ENCODE assay signal across 1 mouse cellular context in genomic region chr7:18950523-18951315, GRCm38 (mm10).
A peak's percentile ranks its signal among the peaks of the same experiment; 100 is the strongest.
TF ChIP-seq lines count a peak whose summit lies in the region.

No protein-coding gene starts in this region.

TF ChIP-seq in MEL, 35 proteins besides CTCF, POLR2A, EP300 and RAD21 (continued from another document):
- TF ChIP-seq TBP (IDR thresholded peaks at IDR 0.05; ENCODE audit: low read depth, low read length) (no peak), MAX (IDR thresholded peaks at IDR 0.05; ENCODE audit: low read length) (no peak), MYB (IDR thresholded peaks at IDR 0.05; ENCODE audit: low read depth, low read length) (no peak), ZMIZ1 (IDR thresholded peaks at IDR 0.05; ENCODE audit: low read depth, low read length) (no peak), ETS1 (IDR thresholded peaks at IDR 0.05; ENCODE audit: low read depth, low read length) (no peak), UBTF (IDR thresholded peaks at IDR 0.05; ENCODE audit: borderline replicate concordance, insufficient read depth, low read depth, low read length) (no peak), GATA1 (IDR thresholded peaks at IDR 0.05; ENCODE audit: low read depth, low read length) (peak; percentile 73)
